Mouse (Mus musculus) lung, adult 2 months (tissue): Measurements from ENCODE around the gene Cyp2c68.
"Not testable (repeated sequence)": the region's sequence is repeated elsewhere in the genome, so short reads cannot be mapped to it uniquely, and the experiment has no call there.

ENCODE experiments used
- CTCF ChIP-seq: fragments of 200-500 bp; IDR thresholded peaks from 2 replicates; pipeline ENCODE4 v1.5.1; 2011; ENCODE audit warnings: mild to moderate bottlenecking, low read length, control low read depth; ENCODE audit not compliant: insufficient read depth
- POLR2A ChIP-seq: fragments of 200-500 bp; IDR thresholded peaks from 2 replicates; pipeline ENCODE4 v1.6.1; 2011; ENCODE audit warnings: low read depth, mild to moderate bottlenecking, control low read depth, low read length, borderline replicate concordance; ENCODE audit errors: extremely low read depth

DNA sequence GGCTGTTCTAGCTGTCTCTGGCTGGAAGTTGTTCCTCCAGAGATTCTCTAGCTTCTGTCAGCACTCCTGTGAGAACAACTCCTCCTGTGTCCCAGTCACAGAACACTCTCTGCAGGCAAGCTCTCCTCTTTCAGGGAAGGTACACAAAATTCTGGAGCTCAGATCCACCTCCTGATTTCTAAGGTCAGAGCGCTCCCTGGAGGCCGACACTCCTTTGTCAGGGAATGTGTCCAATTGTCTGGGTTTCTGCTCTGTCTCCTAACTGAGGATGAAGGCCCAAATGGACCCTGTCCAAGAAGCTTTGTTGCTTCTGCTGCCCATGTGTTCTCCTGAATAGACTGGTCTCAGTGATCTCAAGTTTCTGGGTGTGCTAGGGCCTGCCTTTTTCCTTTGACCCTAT is 44.6 kb upstream of the Cyp2c68 start:
- not testable (repeated sequence) for TF ChIP-seq POLR2A, CTCF
